Comparison of ENCODE assay signal across 7 mouse cellular contexts in genomic region chr15:81586466-81586865, GRCm38 (mm10). TPM values are rescaled to one million over a fixed set of nuclear protein-coding genes. Genes with fewer than 3 reads are reported as not detected.
A peak's percentile ranks its signal among the peaks of the same experiment; 100 is the strongest.
DNase-seq lines count a peak whose midpoint lies in the region; ATAC-seq and TF ChIP-seq lines count a peak whose summit lies in the region.

No protein-coding gene starts in this region.

- no peaks in the 10 kb centered on the region for H3K27me3 ChIP-seq in megakaryocyte, embryonic 14.5 days (replicated peaks)
- H3K27me3 ChIP-seq in embryonic facial prominence, embryonic 13.5 days, result no peaks in the 10 kb centered on the region
- no peaks in the 10 kb centered on the region for H3K27me3 ChIP-seq in intestine, postnatal 0 days (replicated peaks; ENCODE audit: control insufficient read depth, insufficient read depth, low read length)
- H3K27me3 ChIP-seq in myocyte (ENCODE audit: control insufficient read depth, insufficient read depth, insufficient read length), result no peaks in the 10 kb centered on the region

- DNase-seq in right cerebral cortex, adult 18-20 months, result no peak
- no peak for DNase-seq in thymus, postnatal 10 days (ENCODE audit: low spot score in 2 of 2)

- no peaks in the 10 kb centered on the region for H3K9me3 ChIP-seq in megakaryocyte, embryonic 14.5 days
- H3K9me3 ChIP-seq in embryonic facial prominence, embryonic 13.5 days, result no peaks in the 10 kb centered on the region
- no peaks in the 10 kb centered on the region for H3K9me3 ChIP-seq in intestine, postnatal 0 days (ENCODE audit: control insufficient read depth)

- H3K27ac ChIP-seq in embryonic facial prominence, embryonic 13.5 days, result peak overlapping the region; percentile 100
- H3K27ac ChIP-seq in intestine, postnatal 0 days (ENCODE audit: low read depth, low read length), result peak overlapping the region; percentile 100

- peak overlapping the region; percentile 89 for H3ac ChIP-seq in myocyte (ENCODE audit: control insufficient read depth, insufficient read length)

- no peak; the same call in 1 of the 2 replicates for ATAC-seq in megakaryocyte, adult 5-6 weeks (ENCODE audit: poor library complexity, severe bottlenecking)
- no peak for ATAC-seq in embryonic facial prominence, embryonic 13.5 days (ENCODE audit: insufficient number of reproducible peaks, insufficient read depth, low FRiP score, low TSS enrichment, low read depth)
- ATAC-seq in intestine, postnatal 0 days, result no peak

- peak overlapping the region; percentile 99 for H3K9ac ChIP-seq in embryonic facial prominence, embryonic 13.5 days
- H3K9ac ChIP-seq in intestine, postnatal 0 days (ENCODE audit: low read depth, low read length), result peak overlapping the region; percentile 98

- TF ChIP-seq POLR2A in myocyte (IDR thresholded peaks at IDR 0.05; ENCODE audit: insufficient read length, low read depth), result no peak

- H3K79me2 ChIP-seq in myocyte (ENCODE audit: control insufficient read depth, insufficient read depth), result peaks cover 53% of the 10 kb centered on the region

- H3K4me2 ChIP-seq in embryonic facial prominence, embryonic 13.5 days, result peak overlapping the region; percentile 86
- peak overlapping the region; percentile 70 for H3K4me2 ChIP-seq in intestine, postnatal 0 days (replicated peaks; ENCODE audit: low read depth)
- peak overlapping the region; percentile 96 for H3K4me2 ChIP-seq in myocyte (ENCODE audit: low read depth)

- H3K36me3 ChIP-seq in megakaryocyte, embryonic 14.5 days (replicated peaks; ENCODE audit: low read length), result peaks cover 22% of the 10 kb centered on the region
- H3K36me3 ChIP-seq in embryonic facial prominence, embryonic 13.5 days, result peaks cover 3% of the 10 kb centered on the region; the same call in 1 of the 2 replicates
- no peaks in the 10 kb centered on the region for H3K36me3 ChIP-seq in intestine, postnatal 0 days (ENCODE audit: control insufficient read depth, insufficient read depth)
- H3K36me3 ChIP-seq in myocyte (ENCODE audit: control insufficient read depth, insufficient read depth), result peaks cover 21% of the 10 kb centered on the region

- WGBS in embryonic facial prominence, embryonic 13.5 days, result under 1% methylated on average over 28 of the region's 28 CpGs
- WGBS in intestine, postnatal 0 days, result 0% methylated on average over 28 of the region's 28 CpGs

- H3K4me3 ChIP-seq in megakaryocyte, embryonic 14.5 days (replicated peaks), result peak overlapping the region; percentile 100
- H3K4me3 ChIP-seq in embryonic facial prominence, embryonic 13.5 days, result peak overlapping the region; percentile 96
- peak overlapping the region; percentile 74 for H3K4me3 ChIP-seq in intestine, postnatal 0 days (ENCODE audit: low read depth, low read length)
- H3K4me3 ChIP-seq in myocyte, result peak overlapping the region; percentile 88

- TF ChIP-seq CTCF in intestine, postnatal 0 days (IDR thresholded peaks at IDR 0.05; ENCODE audit: low read depth), result no peak

- peaks cover 36% of the 10 kb centered on the region for H3K4me1 ChIP-seq in megakaryocyte, embryonic 14.5 days
- H3K4me1 ChIP-seq in embryonic facial prominence, embryonic 13.5 days, result peaks cover 19% of the 10 kb centered on the region
- H3K4me1 ChIP-seq in intestine, postnatal 0 days (replicated peaks; ENCODE audit: control insufficient read depth, insufficient read depth, low read length), result no peaks in the 10 kb centered on the region; the same call in 1 of the 2 replicates

TF ChIP-seq in myocyte, 11 proteins besides CTCF, POLR2A, EP300 and RAD21:
- TF ChIP-seq MAX (IDR thresholded peaks at IDR 0.05; ENCODE audit: low read depth) (no peak), CEBPB (IDR thresholded peaks at IDR 0.05; ENCODE audit: insufficient read depth, poor library complexity, severe bottlenecking) (no peak), TCF12 (IDR thresholded peaks at IDR 0.05; ENCODE audit: insufficient read depth, poor library complexity, severe bottlenecking) (no peak), TCF3 (IDR thresholded peaks at IDR 0.05; ENCODE audit: insufficient read length, low read depth) (no peak), MYOD1 (IDR thresholded peaks at IDR 0.05; ENCODE audit: control insufficient read depth in 1 of 3, insufficient read length in 2 of 3, low read depth in 2 of 3) (no peak), MYOG (IDR thresholded peaks at IDR 0.05; ENCODE audit: control insufficient read depth in 1 of 3, insufficient read depth in 1 of 3, insufficient read length in 2 of 3, low read depth in 2 of 3) (no peak), E2F4 (IDR thresholded peaks at IDR 0.05; ENCODE audit: insufficient read depth) (no peak), POLR2AphosphoS2 (IDR thresholded peaks at IDR 0.05; ENCODE audit: insufficient read length, low read depth) (no peak), SRF (IDR thresholded peaks at IDR 0.05; ENCODE audit: control insufficient read depth, insufficient read length, low read depth) (no peak), USF1 (IDR thresholded peaks at IDR 0.05; ENCODE audit: low read depth) (no peak), REST (IDR thresholded peaks at IDR 0.05; ENCODE audit: insufficient read depth, insufficient read length) (no peak)

RNA-seq across cellular contexts. Expression of gene Ep300, which starts 1.3 kb away (rescaled TPM):
- 8.5 and 14.3 TPM in 2 replicates for polyA plus RNA-seq in megakaryocyte, embryonic 14.5 days (2012; ENCODE audit: insufficient read depth, low replicate concordance)
- total RNA-seq in megakaryocyte, adult 5-6 weeks (2015), result 218 and 236 TPM in 2 replicates
- 46.5 and 76.5 TPM in 2 replicates for total RNA-seq in megakaryocyte, adult 5-6 weeks (2017)
- polyA plus RNA-seq in embryonic facial prominence, embryonic 13.5 days (2015; fragmentation: Nextera tagmentation; extraction: Ambion mirVana), result 20.6 and 21.1 TPM in 2 replicates
- polyA plus RNA-seq in intestine, postnatal 0 days (2015; fragmentation: Nextera tagmentation; extraction: Ambion mirVana), result 8.9 and 10.0 TPM in 2 replicates
- 17.7 TPM for polyA plus RNA-seq in myocyte (2012; fragmentation: generic; extraction: Trizol)
